Mouse (Mus musculus) bone marrow, adult 2 months (tissue): ENCODE measurements around the gene Lmntd1. TPM values are rescaled to one million over a fixed set of nuclear protein-coding genes. Genes with fewer than 3 reads are reported as not detected.

Source experiments
- H3K27ac ChIP-seq: fragments of 200-500 bp; 2 replicates; pipeline ENCODE4 v1.5.1; 2012; ENCODE audit warnings: low read depth, mild to moderate bottlenecking, control low read depth, inconsistent platforms, low read length; ENCODE audit not compliant: control insufficient read depth, poor library complexity, insufficient read depth
- H3K4me1 ChIP-seq: fragments of 200-500 bp; 2 replicates; pipeline ENCODE4 v1.6.1; 2011; ENCODE audit warnings: low read length; ENCODE audit not compliant: control insufficient read depth, insufficient read depth
- H3K4me3 ChIP-seq: fragments of 200-500 bp; replicated peaks from 2 replicates; pipeline ENCODE3; 2011; ENCODE audit warnings: mild to moderate bottlenecking, low read depth, low read length, control low read depth; ENCODE audit not compliant: control insufficient read depth
- CTCF ChIP-seq: fragments of 200-500 bp; IDR thresholded peaks from 2 replicates; pipeline ENCODE4 v1.5.1; 2011; ENCODE audit warnings: low read length, control low read depth; ENCODE audit not compliant: control insufficient read depth, insufficient read depth
- POLR2A ChIP-seq: fragments of 200-500 bp; IDR thresholded peaks from 2 replicates; pipeline ENCODE4 v1.6.1; 2011; ENCODE audit warnings: low read depth, mild to moderate bottlenecking, control low read depth, low read length, borderline replicate concordance; ENCODE audit not compliant: control insufficient read depth
- WGBS: fragments of 180-500 bp; shearing (Covaris S2); methylation state at CpG from one replicate; pipeline ENCODE4 v1.1.7; 2018; 5-methylcytosine and 5-hydroxymethylcytosine counted together
- polyA plus RNA-seq: library from polyadenylated mRNA; stranded (reverse); fragments of >200 nt; gene quantifications from 2 replicates; pipeline ENCODE4 v1.2.4, GENCODE M21; 2011; ENCODE audit warnings: low replicate concordance; ENCODE audit not compliant: missing spikeins, insufficient read depth, insufficient read length

Gene Lmntd1
- polyA plus RNA-seq, 1 experiment, result not detected

DNA sequence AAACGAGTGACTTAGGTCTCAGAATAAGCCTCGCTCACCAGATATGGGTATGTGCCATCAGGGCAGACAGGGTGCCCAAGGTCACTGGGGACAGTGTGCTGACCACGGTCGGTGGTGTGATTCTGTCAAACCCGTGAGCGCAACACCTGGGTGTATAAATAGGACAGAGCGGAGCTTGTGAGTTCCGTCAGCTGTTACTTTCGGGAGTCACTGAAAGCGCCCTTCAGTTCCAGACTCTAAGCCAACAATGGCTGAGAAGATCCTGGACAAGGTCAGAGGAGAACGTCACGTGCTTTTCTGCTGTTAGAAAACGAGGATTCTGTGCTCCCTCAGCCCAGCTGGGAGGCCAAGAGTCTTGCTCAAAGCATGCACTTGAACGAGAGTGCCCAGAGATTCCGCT lies 157.1 kb downstream of the Lmntd1 start:
- WGBS, result 77% methylated on average over 15 of the region's 15 CpGs
- H3K4me1 ChIP-seq, result no peaks in the 10 kb centered on the region; the same call in 1 of the 2 replicates

DNA sequence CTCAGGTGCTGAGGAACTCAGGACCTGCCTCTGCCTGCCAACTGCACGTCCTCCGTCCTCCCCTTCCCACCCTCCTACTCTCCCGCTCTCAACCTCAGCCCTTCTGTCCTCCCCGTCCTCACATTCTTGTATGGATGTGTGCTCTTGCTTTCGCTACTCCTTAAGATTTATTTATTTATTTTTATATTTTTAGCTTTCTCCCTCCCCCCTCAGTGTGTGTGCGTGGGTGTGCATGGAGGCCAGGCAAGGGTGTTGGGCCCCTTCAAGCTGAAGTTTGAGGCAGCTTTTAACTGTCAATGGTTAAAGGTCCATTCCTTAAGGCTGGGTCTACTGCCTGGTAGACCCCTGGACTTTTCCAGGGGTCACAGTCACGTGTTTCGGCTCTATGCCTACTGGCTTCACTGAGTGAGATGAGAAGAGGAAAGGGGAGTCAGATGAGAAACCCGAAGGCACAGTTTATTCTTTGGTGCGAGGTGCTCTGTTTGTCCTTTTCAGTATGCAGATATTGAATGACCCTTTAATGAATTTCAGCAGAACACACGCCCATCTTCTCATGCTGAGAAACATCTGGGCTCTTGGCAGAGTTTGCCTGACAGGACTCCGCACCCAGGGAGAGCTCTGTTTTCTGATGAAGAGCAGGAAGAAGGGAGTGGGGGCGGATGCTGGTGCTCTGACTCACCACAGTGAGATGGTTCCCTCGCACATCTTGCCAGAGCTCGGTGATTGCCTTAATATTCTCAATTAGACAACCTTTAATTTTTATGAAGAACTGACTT lies 163.3 kb downstream of the Lmntd1 start:
- WGBS, result 78% methylated on average over 15 of the region's 15 CpGs
- Histone ChIP-seq H3K4me3 (no peak overlapping the region), H3K27ac (no peak overlapping the region), H3K4me1 (no peaks in the 10 kb centered on the region)
- TF ChIP-seq POLR2A, result no peak
- TF ChIP-seq CTCF, result no peak

More for the DNA sequence above, 157.1 kb downstream of the Lmntd1 start:
- Histone ChIP-seq H3K4me3 (no peak overlapping the region), H3K27ac (no peak overlapping the region)
- TF ChIP-seq POLR2A (no peak), CTCF (no peak)

DNA sequence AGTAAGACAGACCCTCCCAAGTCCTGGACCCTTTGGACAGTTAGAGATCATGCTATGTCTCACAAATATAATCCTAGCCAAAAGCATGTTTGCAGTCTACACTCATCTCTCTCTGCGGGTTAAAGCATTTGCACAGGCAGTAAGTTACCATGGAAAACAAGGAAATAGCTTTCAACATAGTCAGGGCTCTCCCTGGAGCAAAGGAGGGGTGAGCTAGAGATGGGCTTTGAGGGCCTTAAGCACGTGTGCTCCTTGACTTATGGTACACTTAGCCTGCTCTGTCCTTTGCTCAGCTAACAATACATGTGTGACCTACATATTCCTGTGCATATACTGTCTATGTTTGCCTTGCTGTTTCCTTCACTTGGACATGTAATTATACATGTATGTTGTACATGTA lies 165.8 kb downstream of the Lmntd1 start:
- no peaks in the 10 kb centered on the region for H3K4me1 ChIP-seq
- no peak overlapping the region for H3K27ac ChIP-seq
- 43% methylated on average over 2 of the region's 2 CpGs for WGBS
- no peak overlapping the region for H3K4me3 ChIP-seq
- TF ChIP-seq CTCF, result no peak
- no peak for TF ChIP-seq POLR2A

DNA sequence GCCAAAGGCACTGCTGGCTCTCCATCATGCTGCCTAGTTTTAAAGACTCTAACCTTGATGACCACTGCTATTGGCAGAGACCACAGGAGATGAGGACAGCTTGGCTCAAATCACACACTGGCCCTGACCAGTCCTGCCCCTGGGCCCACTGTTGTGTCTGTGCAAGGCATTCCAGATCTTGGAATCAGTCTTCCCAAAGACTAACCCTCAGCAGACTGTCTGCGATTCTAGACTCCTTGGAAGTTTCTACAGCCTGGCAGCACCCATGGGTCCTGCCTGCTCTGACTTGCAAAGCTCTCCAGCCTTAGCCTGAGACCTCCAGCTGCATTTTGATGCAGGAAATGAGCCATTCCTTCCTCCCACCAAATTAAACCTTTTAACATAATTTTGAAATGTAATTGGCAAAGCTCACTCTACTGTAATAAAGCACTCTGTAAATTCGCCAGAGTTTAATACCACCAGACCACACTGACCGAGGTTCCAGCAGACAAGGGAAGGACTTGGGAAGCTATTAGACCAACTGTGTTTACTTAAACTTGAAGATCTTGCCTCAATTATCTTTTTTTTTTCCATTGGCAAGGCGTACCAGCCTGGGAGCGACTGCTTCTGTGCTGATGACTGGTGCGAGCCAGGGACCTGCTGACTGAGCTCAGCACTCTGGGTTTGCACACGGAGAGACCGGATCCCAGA lies 168.2 kb downstream of the Lmntd1 start:
- Histone ChIP-seq H3K27ac (no peak overlapping the region), H3K4me1 (no peaks in the 10 kb centered on the region), H3K4me3 (no peak overlapping the region)
- WGBS, result 75% methylated on average over 8 of the region's 8 CpGs
- TF ChIP-seq POLR2A (no peak), CTCF (no peak)

DNA sequence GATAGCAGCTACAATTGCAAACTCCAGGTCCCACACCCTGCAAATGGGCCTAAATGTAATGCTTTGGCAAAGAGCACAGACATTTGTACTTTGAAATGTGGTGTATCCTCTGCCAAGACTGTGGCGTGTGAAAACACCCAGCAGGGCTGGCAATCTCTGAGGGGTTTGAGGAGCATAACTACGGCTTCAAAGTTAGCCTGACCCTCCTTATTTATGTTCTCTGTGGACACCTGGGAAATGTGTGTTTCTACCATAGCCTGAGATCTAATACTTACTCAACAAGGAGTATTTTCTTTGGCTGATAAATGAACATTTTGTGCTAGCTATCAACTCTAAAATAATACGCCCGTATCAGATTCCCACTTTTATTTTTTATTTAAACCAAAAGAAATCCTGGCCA lies 168.7 kb downstream of the Lmntd1 start:
- no peak overlapping the region for H3K4me3 ChIP-seq
- no peaks in the 10 kb centered on the region for H3K4me1 ChIP-seq
- H3K27ac ChIP-seq, result no peak overlapping the region
- WGBS, result 87% methylated on average over 4 of the region's 4 CpGs
- no peak for TF ChIP-seq POLR2A
- no peak for TF ChIP-seq CTCF

DNA sequence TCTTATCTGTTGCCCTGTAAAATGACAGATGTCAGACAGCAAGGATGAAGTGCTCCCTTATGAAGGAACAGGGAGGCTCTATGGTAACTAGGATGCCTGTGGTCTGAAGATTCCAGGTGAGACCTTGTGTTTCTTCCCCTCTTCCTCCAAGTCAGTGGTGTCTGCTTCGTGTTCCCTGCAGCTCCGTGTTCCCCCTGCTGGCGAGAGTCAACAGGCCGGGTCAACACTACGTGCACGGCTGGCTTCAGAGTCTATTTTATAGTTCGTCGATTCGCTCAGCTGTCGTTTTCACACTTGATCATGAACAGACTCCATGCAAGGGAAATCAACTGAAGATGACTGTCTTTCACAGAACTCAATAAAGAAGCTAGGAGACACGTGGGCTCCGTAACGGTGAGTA lies 171.3 kb downstream of the Lmntd1 start:
- Histone ChIP-seq H3K4me3 (no peak overlapping the region), H3K4me1 (no peaks in the 10 kb centered on the region), H3K27ac (no peak overlapping the region)
- TF ChIP-seq POLR2A, result no peak
- TF ChIP-seq CTCF, result peak; percentile 32; the same call in 1 of the 2 replicates
- WGBS, result 49% methylated on average over 13 of the region's 13 CpGs

DNA sequence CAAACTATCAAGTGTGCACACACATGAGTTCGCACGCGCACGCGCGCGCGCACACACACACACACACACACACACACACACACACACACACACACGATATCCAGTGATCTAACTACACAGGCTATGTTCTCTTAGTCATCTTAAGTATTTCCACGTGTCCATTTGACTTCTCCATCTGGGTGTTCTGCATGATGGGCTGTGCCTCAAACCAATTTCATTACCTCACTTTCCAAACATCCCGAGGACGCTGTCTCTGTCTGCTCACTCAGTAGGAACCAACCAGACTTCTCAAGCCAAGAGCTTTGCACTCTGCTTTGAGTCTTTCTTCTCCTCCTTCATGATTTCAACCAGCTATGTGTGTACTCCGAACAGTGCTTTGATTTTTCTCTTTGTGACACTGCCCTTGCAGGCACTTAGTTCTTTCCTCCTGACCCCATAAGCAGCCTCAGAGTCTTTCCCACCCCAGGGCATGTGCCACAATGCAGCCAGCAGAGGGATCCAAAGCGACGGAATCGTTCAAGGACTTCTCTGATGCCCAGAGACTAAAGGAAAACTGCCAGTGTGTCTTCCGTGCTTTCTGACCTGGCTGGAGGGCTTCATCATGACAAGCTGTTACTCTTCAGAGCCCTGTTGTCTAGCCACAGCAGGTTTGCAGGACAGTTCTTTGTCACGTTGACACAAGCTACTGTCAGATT lies 172.6 kb downstream of the Lmntd1 start:
- no peak overlapping the region for H3K27ac ChIP-seq
- no peak overlapping the region for H3K4me3 ChIP-seq
- TF ChIP-seq POLR2A (no peak), CTCF (peak; percentile 38)
- no peaks in the 10 kb centered on the region for H3K4me1 ChIP-seq
- WGBS, result 69% methylated on average over 18 of the region's 18 CpGs

DNA sequence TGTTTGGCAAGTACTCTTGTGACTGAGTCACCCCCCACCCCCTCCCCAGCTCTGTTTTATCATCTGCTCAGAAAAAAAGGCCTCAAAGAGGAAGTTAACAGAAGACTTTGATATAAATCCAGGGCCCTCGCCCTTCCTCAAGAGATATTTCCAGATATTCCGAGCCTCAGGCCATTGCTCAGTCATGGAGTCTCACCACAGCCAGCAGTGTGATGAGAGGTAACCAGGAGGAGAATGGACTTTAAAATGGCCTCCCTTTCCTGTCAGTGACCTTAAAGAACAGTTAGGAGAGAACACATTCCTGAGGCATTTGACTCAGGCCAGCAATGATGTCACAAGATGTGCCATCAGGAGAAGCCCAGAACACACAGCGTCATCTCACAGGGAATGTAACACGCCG lies 175.3 kb downstream of the Lmntd1 start:
- Histone ChIP-seq H3K27ac (no peak overlapping the region), H3K4me3 (no peak overlapping the region), H3K4me1 (no peaks in the 10 kb centered on the region)
- TF ChIP-seq POLR2A, result no peak
- TF ChIP-seq CTCF, result no peak
- WGBS, result 67% methylated on average over 5 of the region's 5 CpGs
